Mouse (Mus musculus): ENCODE measurements around the gene Pdap1.
A peak's percentile ranks its signal among the peaks of the same experiment; 100 is the strongest.

DNA sequence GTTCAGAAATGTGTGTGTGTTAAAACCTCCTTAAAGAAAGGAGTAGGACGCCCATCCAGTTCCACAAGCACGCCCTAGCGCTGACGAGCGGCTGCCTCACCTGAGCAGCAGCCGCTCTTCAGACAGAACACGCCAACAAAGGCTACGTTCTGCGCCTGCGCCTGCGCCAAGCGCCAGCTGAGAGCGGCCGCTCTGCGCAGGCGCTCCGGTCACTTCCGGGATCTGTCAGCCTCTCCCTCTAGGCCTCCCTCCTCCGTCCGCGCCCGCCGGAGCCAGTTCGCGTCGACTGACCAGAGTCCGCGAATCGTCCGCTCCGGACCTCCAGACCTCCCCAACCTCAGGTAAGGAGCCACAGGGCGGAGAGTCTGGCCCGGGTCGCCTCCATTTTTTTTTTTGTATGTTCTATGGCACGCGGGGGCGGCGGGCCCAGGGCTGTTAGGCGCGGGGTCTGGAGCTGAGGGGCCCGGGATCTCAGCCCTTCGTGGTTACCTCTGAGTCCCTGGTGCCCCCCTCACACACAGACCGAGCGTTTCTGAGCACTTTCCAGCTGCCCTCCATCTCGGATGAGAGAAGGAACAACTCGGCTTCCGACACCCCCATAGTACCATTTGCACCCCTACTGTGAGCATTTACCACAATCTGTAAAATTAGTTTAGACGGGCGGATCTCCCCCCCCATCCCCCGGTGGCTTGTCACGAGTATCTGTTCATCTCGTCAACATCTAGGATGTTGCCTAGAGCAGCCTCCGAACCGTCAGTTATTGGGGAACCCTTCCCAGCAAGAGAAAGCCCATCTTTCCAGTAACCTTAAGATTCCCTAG is 56.2 kb downstream of the Pdap1 start, which contains the start of the genes Arpc1a and Kpna7:
- no peak for TF ChIP-seq CTCF (IDR thresholded peaks at IDR 0.05; ENCODE audit: low read depth, low read length)
- TF ChIP-seq POLR2A (IDR thresholded peaks at IDR 0.05; ENCODE audit: extremely low read depth, insufficient read depth, low read length) = peak; percentile 62; the same call in 1 of the 2 replicates
